Mouse (Mus musculus): Measurements from ENCODE around the gene Spatc1l. TPM values are rescaled to one million over a fixed set of nuclear protein-coding genes. Genes with fewer than 3 reads are reported as not detected.
A peak's percentile ranks its signal among the peaks of the same experiment; 100 is the strongest.

The Spatc1l gene
- polyA plus RNA-seq, 1 experiment from 2014 or later, result not detected

DNA sequence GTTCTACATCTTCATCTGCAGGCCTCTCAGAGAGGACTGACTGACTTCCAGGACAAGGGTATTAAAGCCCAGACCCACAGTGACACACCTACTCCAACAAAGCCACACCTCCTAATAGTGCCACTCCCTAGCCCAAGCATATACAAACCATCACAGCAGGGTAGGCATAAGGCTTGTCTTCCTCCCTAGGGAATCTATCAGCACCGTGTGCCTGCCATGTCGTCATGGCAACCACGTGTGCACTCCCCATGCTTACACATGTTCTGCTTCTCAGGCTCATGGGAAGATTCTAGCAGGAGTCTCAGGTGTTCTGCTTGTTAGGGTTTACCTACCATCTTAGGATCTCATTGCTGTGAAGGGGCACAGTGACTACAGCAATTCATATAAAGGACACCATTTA, 10.5 kb upstream of the Spatc1l start:
- Histone ChIP-seq H3K9me3 (no peaks in the 10 kb centered on the region), H3K27ac (no peak overlapping the region), H3K4me3 (no peak overlapping the region), H3K27me3 (ENCODE audit: poor library complexity, severe bottlenecking) (no peaks in the 10 kb centered on the region), H3K36me3 (replicated peaks) (peaks cover 93% of the 10 kb centered on the region), H3K4me1 (no peaks in the 10 kb centered on the region)
- WGBS, result 92% methylated on average over 3 of the region's 3 CpGs
- DNase-seq (ENCODE audit: extremely low spot score, low spot score), result no peak

DNA sequence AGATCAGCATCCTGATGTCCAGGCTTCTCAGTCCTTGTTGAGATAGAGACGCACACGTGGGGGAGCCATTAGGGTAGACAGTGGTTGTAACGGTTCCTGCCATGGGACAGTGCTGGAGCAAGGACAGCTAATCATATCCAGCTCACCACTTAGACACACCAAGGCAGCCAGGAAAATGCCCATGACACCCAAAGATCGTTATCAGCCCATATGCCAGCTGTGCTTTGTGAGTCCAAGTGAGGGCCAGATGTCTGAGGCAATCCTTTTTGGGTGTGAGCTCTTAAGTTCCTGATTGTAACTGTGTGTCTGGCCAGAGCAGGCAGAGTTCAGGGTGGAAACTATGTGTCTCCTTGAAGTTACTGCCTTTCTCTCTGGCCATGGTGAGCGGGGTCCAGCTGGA, 8.0 kb upstream of the Spatc1l start:
- 91% methylated on average over 5 of the region's 5 CpGs for WGBS
- DNase-seq (ENCODE audit: extremely low spot score, low spot score), result no peak
- H3K4me3 ChIP-seq, result no peak overlapping the region
- H3K36me3 ChIP-seq (replicated peaks), result peaks cover 70% of the 10 kb centered on the region
- H3K4me1 ChIP-seq, result no peaks in the 10 kb centered on the region
- no peak overlapping the region for H3K27ac ChIP-seq
- no peaks in the 10 kb centered on the region for H3K27me3 ChIP-seq (ENCODE audit: poor library complexity, severe bottlenecking)
- no peaks in the 10 kb centered on the region for H3K9me3 ChIP-seq

DNA sequence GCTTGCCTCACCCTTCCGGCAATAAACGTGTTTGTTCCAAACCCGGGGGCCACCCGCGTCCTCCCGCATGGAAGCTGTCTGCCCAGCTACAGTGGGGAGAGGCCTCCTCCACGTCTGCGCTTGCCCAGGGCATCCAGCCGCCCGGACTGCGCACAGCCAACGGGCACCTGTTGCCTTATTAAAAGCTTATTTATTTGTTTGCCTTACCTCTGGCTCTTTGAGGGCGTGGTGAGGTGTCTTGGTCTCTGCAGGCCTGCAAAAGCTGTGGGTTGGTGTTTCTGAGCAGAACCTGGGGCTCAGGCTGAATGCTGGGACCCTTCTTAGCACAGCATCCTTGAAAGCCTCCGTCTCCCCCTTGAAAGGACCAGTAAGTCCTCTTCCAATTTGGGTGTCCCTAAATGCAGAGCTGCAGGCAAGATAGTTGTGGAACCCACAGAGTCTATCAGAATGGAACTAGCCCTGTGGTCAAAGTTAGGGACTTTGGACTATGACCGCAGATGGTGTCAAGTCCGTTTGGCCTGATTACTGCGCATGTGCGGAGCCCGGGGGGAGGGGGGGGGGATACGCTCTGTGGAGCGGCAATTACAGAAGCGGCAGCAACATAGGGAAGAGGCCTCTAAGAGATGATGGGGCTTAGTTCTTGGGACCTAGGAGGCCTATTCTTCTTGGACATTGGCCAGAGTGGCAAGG, 8.1 kb downstream of the Spatc1l start:
- peaks cover 7% of the 10 kb centered on the region for H3K4me1 ChIP-seq
- DNase-seq (ENCODE audit: extremely low spot score, low spot score), result no peak
- WGBS, result 89% methylated on average over 22 of the region's 22 CpGs
- no peak overlapping the region for H3K4me3 ChIP-seq
- no peaks in the 10 kb centered on the region for H3K9me3 ChIP-seq
- H3K27me3 ChIP-seq (ENCODE audit: poor library complexity, severe bottlenecking), result no peaks in the 10 kb centered on the region
- no peak overlapping the region for H3K27ac ChIP-seq
- H3K36me3 ChIP-seq (replicated peaks), result no peaks in the 10 kb centered on the region

DNA sequence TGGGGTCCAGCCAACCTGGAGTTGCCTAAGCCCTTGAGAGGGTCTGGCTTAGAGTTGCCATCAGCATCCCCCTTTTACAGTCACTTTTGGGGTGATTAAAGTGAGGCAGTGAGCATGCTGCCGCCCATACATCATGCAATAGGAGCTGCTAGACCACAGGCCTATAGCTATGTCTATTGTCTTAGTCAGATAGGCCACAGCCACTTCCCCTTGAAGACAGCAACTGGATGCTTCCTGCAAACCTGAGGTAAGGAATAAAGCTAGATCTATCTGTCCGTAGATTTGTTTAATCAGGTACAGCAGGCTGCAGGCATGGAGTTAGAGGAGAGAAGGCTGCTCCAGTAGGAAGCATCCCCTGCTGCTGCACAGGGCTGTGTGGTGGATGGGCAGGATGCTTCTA, 9.0 kb downstream of the Spatc1l start:
- Histone ChIP-seq H3K27ac (no peak overlapping the region), H3K4me3 (no peak overlapping the region), H3K27me3 (ENCODE audit: poor library complexity, severe bottlenecking) (no peaks in the 10 kb centered on the region), H3K4me1 (peaks cover 7% of the 10 kb centered on the region), H3K36me3 (replicated peaks) (no peaks in the 10 kb centered on the region), H3K9me3 (no peaks in the 10 kb centered on the region)
- no peak for DNase-seq (ENCODE audit: extremely low spot score, low spot score)
- 74% methylated on average over 2 of the region's 2 CpGs for WGBS

DNA sequence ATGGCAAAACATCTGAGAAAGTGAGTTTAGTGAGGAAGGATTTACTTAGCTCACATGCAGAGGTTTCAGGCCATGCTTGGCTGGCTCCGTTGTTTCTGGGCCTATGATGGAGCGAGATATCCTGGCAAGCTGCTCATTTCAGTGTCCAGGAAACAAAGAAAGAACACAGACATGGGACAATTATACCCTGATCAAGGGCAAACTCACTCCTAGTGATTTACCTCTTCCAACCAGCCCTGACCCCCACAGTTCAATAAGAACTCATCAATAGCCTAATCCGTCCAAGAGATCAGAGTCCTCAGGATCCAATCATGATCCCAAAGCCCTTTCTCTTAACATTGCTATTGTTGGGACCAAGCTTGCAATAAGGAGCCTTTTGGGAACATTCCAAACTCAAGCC, 10.1 kb downstream of the Spatc1l start:
- no peaks in the 10 kb centered on the region for H3K27me3 ChIP-seq (ENCODE audit: poor library complexity, severe bottlenecking)
- no peak overlapping the region for H3K4me3 ChIP-seq
- no peaks in the 10 kb centered on the region for H3K9me3 ChIP-seq
- WGBS, result 50% methylated on average over 3 of the region's 3 CpGs
- no peak overlapping the region for H3K27ac ChIP-seq
- DNase-seq (ENCODE audit: extremely low spot score, low spot score), result no peak
- peaks cover 7% of the 10 kb centered on the region for H3K4me1 ChIP-seq
- H3K36me3 ChIP-seq (replicated peaks), result no peaks in the 10 kb centered on the region

DNA sequence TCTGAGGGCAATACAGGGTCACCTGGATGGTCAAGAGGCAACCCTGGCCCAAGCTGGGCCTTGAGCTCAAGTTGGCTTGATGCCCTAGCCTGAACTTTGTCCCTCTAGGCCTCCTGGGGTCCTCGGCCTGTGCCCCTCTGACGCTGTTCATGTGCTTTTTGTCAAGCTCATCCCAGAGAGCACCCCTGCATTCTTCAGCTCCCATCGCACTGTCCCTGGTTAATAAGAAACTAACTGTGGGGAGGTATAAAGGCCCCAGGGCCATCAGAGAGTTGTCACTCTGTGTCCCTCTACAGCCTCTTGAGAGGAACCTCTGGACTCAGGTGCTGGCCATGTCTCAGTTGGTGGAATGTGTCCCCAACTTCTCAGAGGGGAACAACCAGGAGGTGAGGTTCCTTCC, 13.3 kb downstream of the Spatc1l start, which contains the start of gene Ftcd:
Gene Ftcd, plus strand, starts transcription at position 275 of the 400 bp plus-strand sequence.
- H3K27me3 ChIP-seq (ENCODE audit: poor library complexity, severe bottlenecking), result no peaks in the 10 kb centered on the region
- H3K4me1 ChIP-seq, result peaks cover 7% of the 10 kb centered on the region
- WGBS, result 85% methylated on average over 3 of the region's 3 CpGs
- H3K9me3 ChIP-seq, result no peaks in the 10 kb centered on the region
- DNase-seq (ENCODE audit: extremely low spot score, low spot score), result no peak
- no peak within 1 kb of the TSS for H3K27ac ChIP-seq
- no peaks in the 10 kb centered on the region for H3K36me3 ChIP-seq (replicated peaks)
- no peak within 1 kb of the TSS for H3K4me3 ChIP-seq

DNA sequence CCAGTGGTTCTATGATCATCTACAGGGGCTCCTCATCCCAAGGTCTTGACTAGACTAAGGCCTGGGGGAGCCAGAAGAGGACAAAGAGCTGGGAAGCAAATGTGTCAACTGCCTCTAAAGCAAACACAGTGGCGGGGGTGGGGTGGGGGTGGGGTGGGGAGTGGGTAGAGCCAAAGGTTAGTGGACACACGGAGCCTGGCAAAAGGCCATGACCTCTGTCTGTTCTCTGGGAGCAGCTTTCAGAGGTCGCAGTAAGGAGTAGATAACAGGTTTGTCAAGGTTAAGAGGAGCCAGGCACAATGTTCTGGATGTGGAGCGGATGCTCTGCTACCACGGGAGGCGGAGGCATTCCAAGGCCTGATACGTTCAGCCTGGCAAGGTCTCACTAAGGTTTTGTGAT, 14.8 kb downstream of the Spatc1l start:
- Histone ChIP-seq H3K27ac (no peak overlapping the region), H3K4me3 (no peak overlapping the region)

DNA sequence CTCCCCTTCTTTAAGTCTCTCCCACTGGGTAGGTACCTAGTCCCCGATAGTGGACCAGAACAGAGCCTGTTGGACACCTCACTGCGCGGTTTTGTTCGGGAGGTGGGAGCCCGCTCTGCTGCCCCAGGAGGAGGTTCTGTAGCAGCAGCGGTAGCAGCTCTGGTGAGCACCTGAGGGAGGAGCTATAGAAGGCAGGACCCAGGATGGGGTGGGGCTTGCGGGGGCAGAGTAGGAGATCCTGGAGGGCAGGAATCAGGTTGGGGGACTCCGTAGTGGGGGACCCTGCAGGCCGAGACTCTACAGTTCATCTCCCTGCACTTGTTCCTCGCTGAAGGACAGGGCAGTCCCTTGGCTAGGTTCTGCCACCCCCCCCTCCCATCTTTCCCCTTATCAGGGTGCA, 22.1 kb downstream of the Spatc1l start:
- Histone ChIP-seq H3K36me3 (replicated peaks) (no peaks in the 10 kb centered on the region), H3K27ac (no peak overlapping the region), H3K27me3 (ENCODE audit: poor library complexity, severe bottlenecking) (peaks cover 18% of the 10 kb centered on the region), H3K9me3 (no peaks in the 10 kb centered on the region), H3K4me3 (peak overlapping the region; percentile 32), H3K4me1 (peaks cover 11% of the 10 kb centered on the region)
- no peak for DNase-seq (ENCODE audit: extremely low spot score, low spot score)
- WGBS, result 11% methylated on average over 10 of the region's 10 CpGs

More for the DNA sequence above, 14.8 kb downstream of the Spatc1l start:
- Histone ChIP-seq H3K36me3 (replicated peaks) (no peaks in the 10 kb centered on the region), H3K4me1 (peaks cover 7% of the 10 kb centered on the region), H3K9me3 (no peaks in the 10 kb centered on the region), H3K27me3 (ENCODE audit: poor library complexity, severe bottlenecking) (no peaks in the 10 kb centered on the region)
- DNase-seq (ENCODE audit: extremely low spot score, low spot score), result no peak
- 80% methylated on average over 7 of the region's 7 CpGs for WGBS

DNA sequence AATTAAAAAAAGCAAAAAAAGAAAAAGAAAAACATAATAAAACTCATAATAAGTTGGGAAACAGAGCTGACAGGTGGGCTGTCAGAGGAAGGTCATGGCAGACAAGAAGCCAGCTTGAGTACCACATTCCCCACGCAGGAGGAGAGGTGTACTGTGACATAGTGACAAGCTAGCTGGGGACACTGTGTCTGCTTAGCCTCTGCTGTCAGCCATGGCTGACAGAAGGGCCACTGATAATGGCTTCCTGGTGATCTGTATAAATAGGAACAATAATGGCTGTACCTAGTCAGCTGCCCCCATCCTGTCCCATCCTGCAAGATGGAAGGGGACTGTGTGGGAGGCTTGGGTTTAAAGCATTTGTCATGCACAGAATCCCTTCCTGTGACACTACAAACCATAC, 24.1 kb downstream of the Spatc1l start:
- Histone ChIP-seq H3K27me3 (ENCODE audit: poor library complexity, severe bottlenecking) (peaks cover 18% of the 10 kb centered on the region), H3K36me3 (replicated peaks) (no peaks in the 10 kb centered on the region), H3K27ac (no peak overlapping the region), H3K4me3 (no peak overlapping the region), H3K4me1 (peaks cover 11% of the 10 kb centered on the region), H3K9me3 (no peaks in the 10 kb centered on the region)
- no peak for DNase-seq (ENCODE audit: extremely low spot score, low spot score)
- 85% methylated on average over 1 of the region's 1 CpGs for WGBS

DNA sequence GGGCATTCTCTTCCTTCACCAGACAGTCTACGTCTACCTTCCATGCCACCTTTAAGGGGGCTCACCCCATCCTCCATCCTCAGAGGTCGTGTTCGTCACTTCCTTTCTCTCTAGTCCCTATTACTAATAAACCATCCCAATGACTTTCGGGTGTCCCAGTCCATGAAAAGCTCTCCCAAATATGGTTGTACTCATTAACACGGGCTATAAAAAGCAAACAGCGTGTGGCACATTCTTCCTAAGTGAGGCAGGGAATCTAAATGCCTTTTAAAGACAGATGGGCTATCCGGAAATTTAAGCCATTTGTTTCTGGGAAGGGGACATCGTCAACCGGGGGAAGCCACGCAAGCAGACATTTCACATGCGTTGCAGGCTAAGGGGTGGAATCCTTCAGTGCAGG, 28.1 kb downstream of the Spatc1l start:
- DNase-seq (ENCODE audit: extremely low spot score, low spot score), result no peak
- 89% methylated on average over 11 of the region's 11 CpGs for WGBS
- Histone ChIP-seq H3K27me3 (ENCODE audit: poor library complexity, severe bottlenecking) (no peaks in the 10 kb centered on the region), H3K9me3 (no peaks in the 10 kb centered on the region), H3K4me1 (no peaks in the 10 kb centered on the region), H3K36me3 (replicated peaks) (no peaks in the 10 kb centered on the region), H3K27ac (no peak overlapping the region), H3K4me3 (no peak overlapping the region)

DNA sequence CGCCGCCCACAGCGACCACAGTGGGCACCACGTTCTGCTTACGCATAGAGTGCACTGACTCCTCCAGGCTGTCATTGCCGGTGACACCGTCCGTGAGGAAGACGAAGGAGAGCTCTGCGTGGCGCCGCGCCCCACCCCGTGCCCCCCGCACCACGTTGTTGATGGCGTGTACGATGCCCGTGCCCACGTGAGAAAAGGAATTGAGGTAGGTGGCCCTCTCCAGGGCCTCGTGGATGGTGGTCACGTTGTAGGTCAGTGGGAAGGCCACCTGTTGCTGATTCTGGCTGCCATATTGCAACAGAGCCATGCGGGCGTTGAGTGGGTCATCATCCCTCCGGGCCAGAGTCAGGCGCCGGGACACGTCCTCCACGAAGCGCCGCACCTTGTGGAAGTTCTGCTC, 34.3 kb downstream of the Spatc1l start:
- WGBS, result 91% methylated on average over 31 of the region's 31 CpGs

DNA sequence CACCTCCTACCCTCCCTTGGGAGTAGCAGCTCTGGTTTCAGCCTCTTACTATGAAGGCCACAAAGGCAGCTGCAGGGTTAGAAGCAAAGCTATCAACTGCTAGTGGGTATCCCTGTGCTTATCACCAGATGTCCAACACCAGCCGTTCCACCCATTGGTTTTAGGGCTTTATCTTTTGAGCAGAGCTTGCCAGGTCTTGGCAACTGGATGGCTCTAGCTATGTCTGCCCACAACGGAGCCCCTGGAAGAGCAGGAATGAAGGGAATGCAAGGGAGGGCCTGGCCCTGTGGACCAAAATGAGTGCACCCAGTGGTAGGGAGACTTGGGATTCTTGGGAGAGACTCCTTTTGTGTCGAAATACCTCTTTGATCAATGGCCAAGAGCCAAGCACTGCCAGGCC, 40.6 kb downstream of the Spatc1l start:
- Histone ChIP-seq H3K9me3 (no peaks in the 10 kb centered on the region), H3K27ac (no peak overlapping the region), H3K27me3 (ENCODE audit: poor library complexity, severe bottlenecking) (no peaks in the 10 kb centered on the region), H3K36me3 (replicated peaks) (no peaks in the 10 kb centered on the region), H3K4me1 (no peaks in the 10 kb centered on the region), H3K4me3 (no peak overlapping the region)
- 81% methylated on average over 3 of the region's 3 CpGs for WGBS
- DNase-seq (ENCODE audit: extremely low spot score, low spot score), result no peak

More for the DNA sequence above, 34.3 kb downstream of the Spatc1l start:
- DNase-seq (ENCODE audit: extremely low spot score, low spot score), result no peak
- no peak overlapping the region for H3K27ac ChIP-seq
- no peaks in the 10 kb centered on the region for H3K36me3 ChIP-seq (replicated peaks)
- H3K4me1 ChIP-seq, result no peaks in the 10 kb centered on the region
- no peaks in the 10 kb centered on the region for H3K9me3 ChIP-seq
- H3K27me3 ChIP-seq (ENCODE audit: poor library complexity, severe bottlenecking), result no peaks in the 10 kb centered on the region
- no peak overlapping the region for H3K4me3 ChIP-seq

DNA sequence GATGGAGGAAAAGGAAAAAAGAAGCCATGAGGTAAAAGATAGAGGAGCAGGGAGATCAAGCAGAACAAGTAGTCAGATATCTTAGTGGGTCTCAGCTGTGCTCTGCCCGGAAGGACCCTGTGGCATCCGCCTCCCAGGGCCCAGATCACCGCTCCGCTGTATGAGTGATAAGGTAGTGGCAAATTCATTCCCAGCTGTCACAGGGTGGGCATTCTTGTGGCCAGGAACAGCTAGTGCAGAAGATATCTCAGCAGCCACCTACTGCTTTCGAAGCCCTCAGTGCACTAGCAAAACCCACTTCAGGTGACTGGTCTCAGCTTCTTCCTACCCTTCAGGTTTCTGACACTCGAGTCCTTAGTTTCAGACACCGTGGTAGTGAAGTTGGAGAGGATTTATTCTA, 50.4 kb downstream of the Spatc1l start:
- 93% methylated on average over 7 of the region's 7 CpGs for WGBS

More for the DNA sequence above, 50.4 kb downstream of the Spatc1l start:
- Histone ChIP-seq H3K36me3 (replicated peaks) (no peaks in the 10 kb centered on the region), H3K27ac (no peak overlapping the region), H3K4me1 (no peaks in the 10 kb centered on the region), H3K27me3 (ENCODE audit: poor library complexity, severe bottlenecking) (no peaks in the 10 kb centered on the region), H3K4me3 (no peak overlapping the region), H3K9me3 (no peaks in the 10 kb centered on the region)
- no peak for DNase-seq (ENCODE audit: extremely low spot score, low spot score)
